Comparison of ENCODE assay signal across 8 mouse cellular contexts in the genomic region with DNA sequence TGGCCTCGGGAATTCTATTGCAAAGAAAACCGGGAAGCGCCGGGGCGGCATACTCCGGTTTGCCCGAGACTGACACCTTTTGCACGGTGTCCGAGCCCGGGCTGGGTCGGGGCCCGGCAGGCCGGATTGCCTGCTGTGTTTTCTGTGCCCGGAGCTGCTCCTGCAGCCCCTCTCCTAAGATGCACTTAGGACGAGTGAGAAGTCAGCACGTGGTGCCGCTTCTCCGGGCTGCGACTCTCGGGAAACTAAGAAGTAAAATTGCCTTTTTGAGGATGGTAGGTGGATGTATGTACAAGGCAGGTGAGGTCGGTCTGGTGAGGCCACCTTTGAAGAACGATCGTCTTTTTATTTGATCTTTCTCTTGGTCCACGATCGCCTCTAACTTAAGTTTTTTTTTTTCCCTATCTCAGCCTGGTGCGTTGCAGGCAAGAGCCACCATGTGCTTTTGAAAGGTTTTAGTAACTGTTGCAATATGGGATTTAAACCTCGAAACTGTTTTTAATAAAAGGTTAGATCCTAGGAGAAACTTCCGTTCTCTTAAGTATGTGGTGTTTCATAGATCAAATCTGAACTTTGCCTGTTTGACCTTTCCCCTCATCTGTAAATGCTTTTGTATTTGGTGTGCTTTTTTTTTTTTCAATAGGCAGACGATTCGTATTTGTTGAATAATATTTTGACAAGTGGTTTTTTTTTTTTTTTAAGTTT. TPM values are rescaled to one million over a fixed set of nuclear protein-coding genes. Genes with fewer than 3 reads are reported as not detected.
DNase-seq lines count a peak whose midpoint lies in the region; ATAC-seq lines count a peak whose summit lies in the region.

No protein-coding gene starts in this region.

- ATAC-seq in kidney, embryonic 14.5 days (ENCODE audit: low FRiP score, low TSS enrichment): peak; percentile 63
- peak; percentile 61; the same call in 1 of the 2 replicates for ATAC-seq in hindbrain, embryonic 13.5 days (ENCODE audit: low FRiP score)
- ATAC-seq in midbrain, embryonic 16.5 days: peak; percentile 66; the same call in 1 of the 2 replicates
- ATAC-seq in granulocyte monocyte progenitor cell, adult 5-6 weeks (replicated peaks; ENCODE audit: poor library complexity, severe bottlenecking): no peak

- peak overlapping the region; percentile 85 for H3K9ac ChIP-seq in kidney, embryonic 14.5 days (ENCODE audit: low read depth, low read length)
- peak overlapping the region; percentile 90 for H3K9ac ChIP-seq in hindbrain, embryonic 13.5 days
- H3K9ac ChIP-seq in midbrain, embryonic 16.5 days (ENCODE audit: low read depth, low read length): peak overlapping the region; percentile 97

- no peaks in the 10 kb centered on the region for H3K9me3 ChIP-seq in kidney, embryonic 14.5 days (ENCODE audit: control insufficient read depth, low read length)
- H3K9me3 ChIP-seq in hindbrain, embryonic 13.5 days: no peaks in the 10 kb centered on the region
- no peaks in the 10 kb centered on the region for H3K9me3 ChIP-seq in midbrain, embryonic 16.5 days (replicated peaks; ENCODE audit: control insufficient read depth, low read length, poor library complexity, severe bottlenecking)

- peaks cover 40% of the 10 kb centered on the region for H3K4me1 ChIP-seq in kidney, embryonic 14.5 days (ENCODE audit: control insufficient read depth, insufficient read depth, low read length)
- H3K4me1 ChIP-seq in hindbrain, embryonic 13.5 days (replicated peaks): peaks cover 49% of the 10 kb centered on the region
- peaks cover 39% of the 10 kb centered on the region for H3K4me1 ChIP-seq in midbrain, embryonic 16.5 days (ENCODE audit: control insufficient read depth, insufficient read depth, low read length)

- no peaks in the 10 kb centered on the region for H3K27me3 ChIP-seq in kidney, embryonic 14.5 days (ENCODE audit: control insufficient read depth, insufficient read depth, low read length)
- peaks cover 3% of the 10 kb centered on the region; the same call in 1 of the 2 replicates for H3K27me3 ChIP-seq in hindbrain, embryonic 13.5 days
- no peaks in the 10 kb centered on the region for H3K27me3 ChIP-seq in midbrain, embryonic 16.5 days (ENCODE audit: control insufficient read depth, insufficient read depth, low read depth, low read length)

- peak overlapping the region; percentile 75 for H3K4me3 ChIP-seq in kidney, embryonic 14.5 days (ENCODE audit: low read length)
- peak overlapping the region; percentile 86 for H3K4me3 ChIP-seq in hindbrain, embryonic 13.5 days
- peak overlapping the region; percentile 92 for H3K4me3 ChIP-seq in midbrain, embryonic 16.5 days (ENCODE audit: low read depth, low read length)

- DNase-seq in kidney, adult 11 months: no peak
- DNase-seq in ZHBTc4 (ENCODE audit: low read depth, low spot score): peak; percentile 37
- DNase-seq in thymus, postnatal 36 days: no peak
- DNase-seq in ovary, postnatal 36 days (ENCODE audit: low spot score): no peak

- no peaks in the 10 kb centered on the region for H3K36me3 ChIP-seq in kidney, embryonic 14.5 days (ENCODE audit: control insufficient read depth, insufficient read depth, low read length)
- H3K36me3 ChIP-seq in hindbrain, embryonic 13.5 days: no peaks in the 10 kb centered on the region
- no peaks in the 10 kb centered on the region for H3K36me3 ChIP-seq in midbrain, embryonic 16.5 days (ENCODE audit: control insufficient read depth, insufficient read depth, low read length)

- H3K4me2 ChIP-seq in kidney, embryonic 14.5 days (replicated peaks; ENCODE audit: low read depth, low read length): peak overlapping the region; percentile 80
- H3K4me2 ChIP-seq in hindbrain, embryonic 13.5 days: peak overlapping the region; percentile 81
- H3K4me2 ChIP-seq in midbrain, embryonic 16.5 days (ENCODE audit: low read length): peak overlapping the region; percentile 88

- peak overlapping the region; percentile 83 for H3K27ac ChIP-seq in kidney, embryonic 14.5 days (ENCODE audit: low read depth, low read length)
- peak overlapping the region; percentile 95 for H3K27ac ChIP-seq in hindbrain, embryonic 13.5 days
- H3K27ac ChIP-seq in midbrain, embryonic 16.5 days (ENCODE audit: low read length): peak overlapping the region; percentile 97

- under 1% methylated on average over 30 of the region's 30 CpGs for WGBS in kidney, embryonic 14.5 days
- WGBS in hindbrain, embryonic 13.5 days: under 1% methylated on average over 30 of the region's 30 CpGs
- WGBS in midbrain, embryonic 16.5 days: under 1% methylated on average over 30 of the region's 30 CpGs

RNA-seq across cellular contexts. Expression of a gene that starts 0.8 kb away (rescaled TPM):
- polyA plus RNA-seq in kidney, embryonic 14.5 days (2014; fragmentation: Nextera tagmentation; extraction: Ambion mirVana): 5.7 TPM in 1 of 2 replicates, not detected in the other
- polyA plus RNA-seq in hindbrain, embryonic 13.5 days (2015; fragmentation: Nextera tagmentation; extraction: Ambion mirVana): 1.9 and 4.1 TPM in 2 replicates
- polyA plus RNA-seq in midbrain, embryonic 16.5 days (2015; fragmentation: Nextera tagmentation; extraction: Ambion mirVana): 6.4 and 7.5 TPM in 2 replicates
- 7.1 and 23.8 TPM in 2 replicates for total RNA-seq in granulocyte monocyte progenitor cell, adult 5-6 weeks (2014; fragmentation: Nextera tagmentation)
- 18.5 and 25.8 TPM in 2 replicates for total RNA-seq in granulocyte monocyte progenitor cell, adult 5-6 weeks (2017)

RNA-seq across cellular contexts. Expression of a gene that starts 1.2 kb away (rescaled TPM):
- polyA plus RNA-seq in kidney, embryonic 14.5 days (2014; fragmentation: Nextera tagmentation; extraction: Ambion mirVana): 91.9 and 156 TPM in 2 replicates
- polyA plus RNA-seq in hindbrain, embryonic 13.5 days (2015; fragmentation: Nextera tagmentation; extraction: Ambion mirVana): 123 and 126 TPM in 2 replicates
- polyA plus RNA-seq in midbrain, embryonic 16.5 days (2015; fragmentation: Nextera tagmentation; extraction: Ambion mirVana): 139 and 140 TPM in 2 replicates
- 91.5 and 110 TPM in 2 replicates for total RNA-seq in granulocyte monocyte progenitor cell, adult 5-6 weeks (2014; fragmentation: Nextera tagmentation)
- total RNA-seq in granulocyte monocyte progenitor cell, adult 5-6 weeks (2017): 56.4 and 69.3 TPM in 2 replicates

RNA-seq across cellular contexts. Expression of a gene that starts 49.3 kb away (rescaled TPM):
- polyA plus RNA-seq in kidney, embryonic 14.5 days (2014; fragmentation: Nextera tagmentation; extraction: Ambion mirVana): 13.3 and 13.8 TPM in 2 replicates
- 14.6 and 14.8 TPM in 2 replicates for polyA plus RNA-seq in hindbrain, embryonic 13.5 days (2015; fragmentation: Nextera tagmentation; extraction: Ambion mirVana)
- 16.6 and 18.5 TPM in 2 replicates for polyA plus RNA-seq in midbrain, embryonic 16.5 days (2015; fragmentation: Nextera tagmentation; extraction: Ambion mirVana)
- total RNA-seq in granulocyte monocyte progenitor cell, adult 5-6 weeks (2014; fragmentation: Nextera tagmentation): 2.5 and 5.3 TPM in 2 replicates
- 3.5 and 6.7 TPM in 2 replicates for total RNA-seq in granulocyte monocyte progenitor cell, adult 5-6 weeks (2017)
